Mouse (Mus musculus) E14TG2a.4 (cell line): ENCODE measurements around the gene Ifi206.

Experiments used
- CTCF ChIP-seq: conservative IDR thresholded peaks from 2 replicates; pipeline ENCODE4 v1.5.1; 2014; ENCODE audit warnings: low read length
- NANOG ChIP-seq: IDR thresholded peaks from 2 replicates; pipeline ENCODE4 v1.6.1; 2014; ENCODE audit warnings: borderline replicate concordance, low read length, mixed read lengths

DNA sequence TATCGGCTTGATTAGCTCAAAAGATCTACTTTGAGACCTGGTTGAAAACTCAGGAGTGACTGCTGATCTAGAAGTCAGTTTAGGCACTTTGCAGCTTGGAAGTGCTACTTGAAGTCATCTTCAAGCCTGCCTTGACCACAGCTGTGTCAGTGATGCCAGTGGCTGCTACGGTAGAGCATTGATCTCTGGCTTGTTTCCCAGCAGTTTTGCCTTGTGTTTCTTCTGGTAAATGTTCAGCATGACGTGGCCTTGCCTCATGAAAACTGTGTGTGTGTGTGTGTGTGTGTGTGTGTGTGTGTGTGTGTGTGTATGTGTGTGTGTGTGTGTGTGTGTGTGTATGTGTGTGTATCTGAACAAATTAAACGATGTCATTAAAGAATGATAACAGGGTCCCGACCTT is 34.1 kb downstream of the Ifi206 start:
- TF ChIP-seq CTCF (no peak), NANOG (no peak)
